ENCODE assay signal across 9 mouse cellular contexts in the genomic region with DNA sequence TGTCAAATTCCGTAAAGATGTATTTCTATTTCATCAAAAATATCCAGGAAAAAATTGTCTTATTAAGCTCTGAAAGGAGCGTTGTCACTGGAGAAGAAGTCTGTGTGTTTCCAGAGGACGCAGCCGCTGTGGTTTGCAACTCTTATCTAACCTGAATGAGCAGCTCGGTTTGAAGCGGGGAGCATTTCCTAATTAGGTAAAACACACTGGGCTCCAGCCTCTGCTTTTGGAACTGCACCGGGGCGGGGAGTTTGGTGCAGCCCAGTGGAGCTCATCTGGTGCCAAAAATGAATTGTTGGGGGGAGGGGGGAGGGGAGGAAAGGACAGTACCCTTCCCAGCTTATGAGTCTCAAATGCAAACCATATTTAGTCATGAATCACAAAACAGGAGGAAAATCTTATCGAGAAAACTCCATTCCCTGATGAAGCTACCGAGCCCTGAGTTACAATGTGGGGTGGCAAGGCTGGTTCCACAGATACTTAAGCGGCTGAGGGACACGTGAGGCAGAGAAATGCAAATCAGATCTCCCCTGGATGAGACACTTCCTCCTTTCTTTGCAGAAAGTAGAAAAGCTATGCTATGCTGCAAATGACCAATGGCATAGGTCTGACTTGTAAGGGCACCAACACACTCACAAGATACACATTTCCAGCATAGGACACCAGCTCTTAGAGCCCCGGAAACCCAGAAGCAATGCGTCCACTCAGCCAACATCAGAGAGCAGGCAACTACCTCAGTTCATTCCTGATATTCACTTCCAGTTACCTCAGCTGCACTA. TPM values are rescaled to one million over a fixed set of nuclear protein-coding genes. Genes with fewer than 3 reads are reported as not detected.
DNase-seq lines count a peak whose midpoint lies in the region; ATAC-seq lines count a peak whose summit lies in the region.
"Had no signal": no experiment of that assay in that cellular context is flagged by ENCODE, and none has a peak within 500 bp of the region (broad histone marks: within the 10 kb centered on the region; RNA-seq: fewer than 3 reads in every experiment).

No protein-coding gene starts in this region.

- H3K9ac ChIP-seq in heart, embryonic 12.5 days: peak overlapping the region; percentile 62
- H3K9ac ChIP-seq in liver, embryonic 13.5 days: no peak overlapping the region
- H3K9ac ChIP-seq in stomach, embryonic 15.5 days: no peak overlapping the region; the same call in 1 of the 2 replicates
- H3K9ac ChIP-seq: neural tube, embryonic 12.5 days had no signal

- H3K4me3 ChIP-seq in heart, embryonic 12.5 days: peak overlapping the region; percentile 45
- no peak overlapping the region for H3K4me3 ChIP-seq in liver, embryonic 13.5 days (replicated peaks)
- peak overlapping the region; percentile 40 for H3K4me3 ChIP-seq in stomach, embryonic 15.5 days (replicated peaks)
- H3K4me3 ChIP-seq: neural tube, embryonic 12.5 days had no signal

- 0 out of 2 replicates have a peak, but pooled peaks have one; percentile 40 for ATAC-seq in heart, embryonic 12.5 days (ENCODE audit: insufficient number of reproducible peaks, low FRiP score)
- ATAC-seq in liver, embryonic 13.5 days (ENCODE audit: low read depth): no peak
- peak; percentile 33; the same call in 1 of the 2 replicates for ATAC-seq in stomach, embryonic 15.5 days (ENCODE audit: insufficient read depth, low FRiP score, low read depth)

- H3K27ac ChIP-seq in heart, embryonic 12.5 days (ENCODE audit: poor library complexity, severe bottlenecking): peak overlapping the region; percentile 80
- no peak overlapping the region for H3K27ac ChIP-seq in liver, embryonic 13.5 days
- peak overlapping the region; percentile 86 for H3K27ac ChIP-seq in stomach, embryonic 15.5 days
- H3K27ac ChIP-seq: neural tube, embryonic 12.5 days had no signal

- H3K36me3 ChIP-seq in heart, embryonic 12.5 days: peaks cover 10% of the 10 kb centered on the region
- no peaks in the 10 kb centered on the region for H3K36me3 ChIP-seq in liver, embryonic 13.5 days
- H3K36me3 ChIP-seq in stomach, embryonic 15.5 days: no peaks in the 10 kb centered on the region
- H3K36me3 ChIP-seq: neural tube, embryonic 12.5 days had no signal

- peak overlapping the region; percentile 68 for H3K4me2 ChIP-seq in heart, embryonic 12.5 days
- 0 out of 2 replicates have a peak overlapping the region, but pooled peaks have one; percentile 24 for H3K4me2 ChIP-seq in liver, embryonic 13.5 days
- peak overlapping the region; percentile 35 for H3K4me2 ChIP-seq in stomach, embryonic 15.5 days
- H3K4me2 ChIP-seq: neural tube, embryonic 12.5 days had no signal

- peaks cover 18% of the 10 kb centered on the region for H3K27me3 ChIP-seq in heart, embryonic 12.5 days (replicated peaks)
- H3K27me3 ChIP-seq in liver, embryonic 13.5 days: no peaks in the 10 kb centered on the region
- H3K27me3 ChIP-seq in stomach, embryonic 15.5 days (replicated peaks): no peaks in the 10 kb centered on the region
- H3K27me3 ChIP-seq: neural tube, embryonic 12.5 days had no signal

- H3K4me1 ChIP-seq in heart, embryonic 12.5 days (replicated peaks): peaks cover 27% of the 10 kb centered on the region
- peaks cover 5% of the 10 kb centered on the region; the same call in 1 of the 2 replicates for H3K4me1 ChIP-seq in liver, embryonic 13.5 days (replicated peaks)
- H3K4me1 ChIP-seq in stomach, embryonic 15.5 days: no peaks in the 10 kb centered on the region
- H3K4me1 ChIP-seq: neural tube, embryonic 12.5 days had no signal

- 14% methylated on average over 14 of the region's 14 CpGs for WGBS in heart, embryonic 12.5 days
- 19% methylated on average over 14 of the region's 14 CpGs for WGBS in liver, embryonic 13.5 days (ENCODE audit: insufficient replicate concordance)
- WGBS in stomach, embryonic 15.5 days: 24% methylated on average over 14 of the region's 14 CpGs

- peak; percentile 39 for DNase-seq in urinary bladder, postnatal 14 days (ENCODE audit: low spot score)
- DNase-seq in urinary bladder, adult 2 months (ENCODE audit: low spot score): no peak
- DNase-seq in liver, embryonic 13.5 days: no peak
- DNase-seq in cerebellum, postnatal 25 days: no peak
- DNase-seq in layer of hippocampus, adult 9-10 months (ENCODE audit: low spot score): no peak
- DNase-seq in layer of hippocampus, adult 11-12 months (ENCODE audit: low spot score): no peak

- H3K9me3 ChIP-seq in heart, embryonic 12.5 days (replicated peaks): no peaks in the 10 kb centered on the region
- H3K9me3 ChIP-seq in liver, embryonic 13.5 days (replicated peaks): no peaks in the 10 kb centered on the region
- no peaks in the 10 kb centered on the region for H3K9me3 ChIP-seq in stomach, embryonic 15.5 days
- H3K9me3 ChIP-seq: neural tube, embryonic 12.5 days had no signal

RNA-seq across cellular contexts. Expression of gene Acta2, which starts 1.1 kb away (rescaled TPM):
- polyA plus RNA-seq in urinary bladder, adult 2 months (2012; rRNA removed): 9,918 and 11,190 TPM in 2 replicates
- polyA plus RNA-seq in heart, embryonic 12.5 days (2016; fragmentation: Nextera tagmentation; extraction: Ambion mirVana): 1,019 and 1,096 TPM in 2 replicates
- polyA plus RNA-seq in liver, embryonic 13.5 days (2015; fragmentation: Nextera tagmentation; extraction: Ambion mirVana): 23.9 and 24.4 TPM in 2 replicates
- 1,795 and 1,820 TPM in 2 replicates for polyA plus RNA-seq in stomach, embryonic 15.5 days (2015; fragmentation: Nextera tagmentation; extraction: Ambion mirVana)

RNA-seq across cellular contexts. Expression of gene Fas, which starts 36.2 kb away (rescaled TPM):
- polyA plus RNA-seq in urinary bladder, adult 2 months (2012; rRNA removed): 15.6 and 16.7 TPM in 2 replicates
- polyA plus RNA-seq in heart, embryonic 12.5 days (2016; fragmentation: Nextera tagmentation; extraction: Ambion mirVana): 2.2 and 2.4 TPM in 2 replicates
- 1.9 and 2.7 TPM in 2 replicates for polyA plus RNA-seq in liver, embryonic 13.5 days (2015; fragmentation: Nextera tagmentation; extraction: Ambion mirVana)
- polyA plus RNA-seq in stomach, embryonic 15.5 days (2015; fragmentation: Nextera tagmentation; extraction: Ambion mirVana): 4.9 TPM in 2 replicates

Comparison
In these comparisons a context has a peak if more than half of its experiments do, and no peak if none do; other contexts are left out.
1. RNA of gene Acta2, which starts 1.1 kb away (polyA plus RNA-seq): 9,918 to 11,190 TPM in urinary bladder, adult 2 months, 1,795 to 1,820 TPM in stomach, embryonic 15.5 days and 1,019 to 1,096 TPM in heart, embryonic 12.5 days; 23.9 to 24.4 TPM in liver, embryonic 13.5 days; every median in the first group is over 10 times any median in the second.
2. Peak in every context shown above with its lines, with median percentiles within 50 percentile points of each other: H3K4me2 ChIP-seq.